Mouse (Mus musculus): Measurements from ENCODE around the gene Nfia.

Nfia gene

DNA sequence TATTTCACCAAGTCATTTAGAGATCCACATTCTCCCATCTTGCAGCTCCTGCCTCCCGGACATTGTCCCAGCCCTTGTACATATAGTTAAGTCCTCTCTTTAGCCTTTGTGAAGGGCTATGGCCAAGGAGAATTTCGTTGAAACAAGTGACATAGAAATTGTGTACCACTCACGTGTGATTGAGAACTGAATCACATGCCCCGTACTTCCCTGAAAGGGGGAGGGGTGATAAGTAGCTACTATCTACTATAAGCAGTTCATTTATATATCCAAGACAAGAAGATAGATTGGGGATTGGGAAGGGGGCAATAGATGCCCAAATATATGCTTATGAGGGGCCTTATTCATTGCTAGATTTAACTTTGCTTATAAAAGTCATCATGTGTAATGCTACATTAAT is 5.5 kb upstream of the Nfia start:
- no peak for DNase-seq

- DNase-seq = no peak
Measured at GRCm38 (mm10) chr4:97767516-97767915, 5.0 kb upstream of the Nfia start.

- no peak for DNase-seq
Measured at GRCm38 (mm10) chr4:97769861-97770260, 2.7 kb upstream of the Nfia start.

GRCm38 (mm10) chr4:97771426-97771825 is 1.1 kb upstream of the Nfia start:
- no peak for DNase-seq

- peak; percentile 99 for DNase-seq
Measured at GRCm38 (mm10) chr4:97772084-97772484, 450 bp upstream of the Nfia start.

DNA sequence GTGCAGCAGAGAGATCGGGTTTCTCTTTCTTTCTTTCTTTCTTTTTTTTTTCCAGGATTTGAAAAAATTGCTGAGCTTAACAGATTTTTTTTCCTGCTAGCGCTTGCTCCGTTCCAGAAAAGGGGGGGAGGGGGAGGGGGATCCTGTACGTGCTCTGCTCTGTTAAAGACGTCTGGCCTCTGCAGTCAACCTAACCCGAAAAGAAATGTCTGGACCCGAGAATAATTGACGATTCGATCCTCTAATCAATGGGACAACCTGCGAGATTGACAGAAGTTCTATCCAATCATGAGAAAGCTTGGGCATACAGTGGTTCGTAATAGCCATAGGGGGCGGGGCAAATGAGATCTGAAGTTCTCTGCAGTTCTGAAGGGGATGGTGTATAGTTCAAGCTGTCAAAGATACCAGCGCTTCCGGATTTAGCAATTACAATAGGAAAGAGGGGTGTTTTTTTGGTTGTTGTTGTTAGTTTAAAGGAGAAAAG is 618 bp downstream of the Nfia start:
- DNase-seq = peak; percentile 97

DNA sequence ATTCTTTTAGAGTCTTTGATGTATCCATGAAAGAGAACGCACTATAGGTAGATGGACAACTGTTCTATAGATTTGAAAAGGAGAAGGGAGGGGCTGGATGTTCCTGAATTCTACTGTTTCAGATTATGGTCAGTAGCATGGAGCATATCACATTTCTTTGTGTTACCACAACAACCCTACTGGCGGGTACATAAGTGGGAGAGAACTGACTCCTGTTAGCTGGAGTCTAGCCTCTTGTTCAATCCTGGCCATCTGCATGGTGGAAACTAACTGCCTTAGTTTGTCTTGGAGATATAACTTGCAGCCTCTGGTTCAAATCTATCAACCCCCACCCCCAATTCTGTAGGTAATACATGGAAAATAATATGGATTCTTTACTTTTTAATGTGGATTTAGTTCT is 1.3 kb downstream of the Nfia start:
- no peak for DNase-seq

- DNase-seq = no peak
Measured at GRCm38 (mm10) chr4:97774446-97774950, 2.0 kb downstream of the Nfia start.

DNA sequence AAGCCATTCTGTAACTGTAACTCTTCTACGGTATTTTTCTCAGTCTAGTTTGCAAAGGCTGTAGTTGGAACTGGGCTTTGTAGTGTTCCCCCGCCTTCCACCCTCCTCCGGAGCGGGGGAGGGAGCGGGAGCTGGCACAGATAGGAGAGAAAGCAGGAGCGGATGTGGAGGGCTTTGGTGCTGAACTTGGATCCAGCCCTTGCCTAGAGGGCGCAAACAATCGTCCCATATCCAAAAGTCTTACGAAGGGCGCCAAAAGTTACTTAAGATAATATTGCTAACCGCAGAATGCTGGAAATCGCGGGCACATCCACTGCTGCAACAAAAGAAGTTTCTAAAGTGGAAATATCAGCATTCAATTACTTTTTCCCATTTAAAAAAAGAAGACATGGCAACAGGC is 2.5 kb downstream of the Nfia start:
- DNase-seq = peak; percentile 73

- DNase-seq = no peak
Measured at GRCm38 (mm10) chr4:97775494-97776265, 3.1 kb downstream of the Nfia start.

DNA sequence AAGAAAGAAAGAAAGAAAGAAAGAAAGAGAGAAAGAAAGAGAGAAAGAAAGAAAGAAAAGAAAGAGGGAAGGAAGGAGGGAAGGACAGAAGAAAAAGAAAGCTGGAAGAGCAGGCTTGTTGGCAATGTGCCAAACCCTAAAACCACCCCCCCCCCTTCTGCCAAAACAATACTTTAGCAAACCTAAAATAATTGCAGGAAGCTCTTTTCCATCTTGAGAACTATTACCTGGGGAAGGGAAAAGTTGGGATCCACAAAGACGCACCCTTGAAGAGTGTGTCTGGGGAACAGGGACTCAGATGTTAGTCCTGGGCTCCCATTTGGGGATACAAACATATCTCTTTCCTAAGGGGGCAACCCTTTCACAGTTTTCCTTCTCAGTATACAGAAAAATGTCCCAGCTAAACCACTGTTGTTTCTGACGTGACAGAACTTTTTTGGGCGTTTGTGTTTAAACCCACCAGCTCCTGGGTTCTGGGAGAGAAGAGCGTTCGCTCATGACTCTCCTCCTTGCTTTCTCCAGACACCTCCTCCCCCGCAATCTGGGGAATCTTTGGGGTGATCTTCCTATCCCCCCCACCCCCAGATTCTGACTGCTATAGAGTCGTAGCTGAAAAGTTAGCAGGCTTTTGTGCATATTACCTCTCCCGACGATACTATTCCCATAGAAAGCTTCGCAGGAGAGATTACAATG is 4.0 kb downstream of the Nfia start:
- DNase-seq = no peak

DNA sequence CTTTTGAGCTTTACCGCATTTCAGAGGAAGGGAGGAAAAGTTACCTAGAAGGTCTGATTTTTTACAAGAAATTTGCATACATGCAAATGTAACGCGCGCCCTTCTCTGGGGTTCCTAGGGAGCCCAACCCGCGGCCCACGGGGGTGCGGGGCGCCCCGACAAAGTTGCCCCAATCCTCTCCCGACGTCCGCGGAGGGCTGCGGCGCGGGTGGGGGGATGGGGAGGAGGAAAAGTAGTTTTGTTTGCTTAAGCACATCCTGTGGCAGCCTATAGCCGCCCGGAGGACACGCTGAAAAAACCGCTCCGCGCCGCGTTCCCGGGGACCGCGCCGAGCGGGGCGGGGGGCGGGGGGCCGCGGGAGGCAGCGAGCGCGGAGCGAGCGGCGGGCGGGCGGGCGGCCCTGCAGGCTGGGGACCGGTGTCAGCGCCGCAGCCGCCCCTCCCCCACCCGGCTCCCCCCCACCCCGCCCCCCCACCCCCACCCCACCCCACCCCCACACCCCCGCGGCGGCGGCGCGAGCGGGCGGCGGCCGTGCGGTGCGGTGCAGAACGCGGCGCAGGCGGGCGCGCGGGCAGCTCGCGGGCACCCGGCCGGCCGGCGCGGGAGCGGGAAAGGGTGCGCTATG is 4.7 kb downstream of the Nfia start:
- peak; percentile 73 for DNase-seq

GRCm38 (mm10) chr4:97777706-97778176 is 5.2 kb downstream of the Nfia start, which contains the start of gene E130114P18Rik:
Gene E130114P18Rik (minus strand): TSS chr4:97778078.
- DNase-seq = peak; percentile 77

GRCm38 (mm10) chr4:97778211-97779002 is 5.9 kb downstream of the Nfia start:
- DNase-seq = peak; percentile 60

DNA sequence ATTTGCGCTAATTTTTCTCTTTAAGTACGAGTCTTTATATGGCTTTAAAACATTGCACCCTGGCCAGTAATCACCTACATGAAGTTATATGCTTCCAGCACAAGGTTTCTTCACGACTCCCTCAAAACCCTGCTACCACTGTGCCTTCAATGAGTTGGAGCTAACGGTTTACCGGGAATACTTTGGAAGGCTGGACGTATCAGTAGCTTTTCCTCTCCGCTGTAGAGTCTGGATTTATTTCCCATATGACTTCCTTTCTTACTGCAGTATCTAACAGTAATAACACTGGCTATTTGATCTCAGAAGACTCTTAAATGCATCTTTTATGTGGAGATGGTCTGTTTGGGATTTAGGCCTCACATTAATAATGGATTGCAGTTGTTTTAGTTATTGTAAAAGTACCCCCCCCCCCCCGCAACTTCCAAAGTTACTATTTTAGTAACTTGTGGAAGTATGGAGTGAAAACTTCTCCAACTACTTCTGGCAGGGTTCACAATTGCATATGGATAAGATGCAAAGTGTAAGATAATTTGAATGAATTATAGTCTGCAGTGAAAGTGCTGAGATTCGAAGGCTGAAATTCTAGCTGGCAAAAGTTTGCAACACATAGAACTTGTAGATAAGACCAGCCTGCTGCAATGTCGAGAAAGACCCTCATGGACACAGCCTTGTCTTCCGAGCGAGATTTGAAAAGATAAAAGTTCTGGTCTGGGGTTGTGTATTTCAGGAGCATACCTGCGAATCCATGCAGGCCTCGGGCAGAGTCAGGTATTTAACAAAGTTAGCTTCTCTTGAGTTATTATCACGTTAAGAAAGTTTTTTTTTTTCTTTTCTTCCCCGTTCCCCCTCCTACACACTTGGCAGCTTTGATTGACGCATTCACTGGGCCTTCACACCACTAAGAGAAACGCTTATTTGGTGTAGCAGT is 6.7 kb downstream of the Nfia start:
- no peak for DNase-seq

GRCm38 (mm10) chr4:97780024-97780423 is 7.5 kb downstream of the Nfia start:
- DNase-seq = no peak

DNA sequence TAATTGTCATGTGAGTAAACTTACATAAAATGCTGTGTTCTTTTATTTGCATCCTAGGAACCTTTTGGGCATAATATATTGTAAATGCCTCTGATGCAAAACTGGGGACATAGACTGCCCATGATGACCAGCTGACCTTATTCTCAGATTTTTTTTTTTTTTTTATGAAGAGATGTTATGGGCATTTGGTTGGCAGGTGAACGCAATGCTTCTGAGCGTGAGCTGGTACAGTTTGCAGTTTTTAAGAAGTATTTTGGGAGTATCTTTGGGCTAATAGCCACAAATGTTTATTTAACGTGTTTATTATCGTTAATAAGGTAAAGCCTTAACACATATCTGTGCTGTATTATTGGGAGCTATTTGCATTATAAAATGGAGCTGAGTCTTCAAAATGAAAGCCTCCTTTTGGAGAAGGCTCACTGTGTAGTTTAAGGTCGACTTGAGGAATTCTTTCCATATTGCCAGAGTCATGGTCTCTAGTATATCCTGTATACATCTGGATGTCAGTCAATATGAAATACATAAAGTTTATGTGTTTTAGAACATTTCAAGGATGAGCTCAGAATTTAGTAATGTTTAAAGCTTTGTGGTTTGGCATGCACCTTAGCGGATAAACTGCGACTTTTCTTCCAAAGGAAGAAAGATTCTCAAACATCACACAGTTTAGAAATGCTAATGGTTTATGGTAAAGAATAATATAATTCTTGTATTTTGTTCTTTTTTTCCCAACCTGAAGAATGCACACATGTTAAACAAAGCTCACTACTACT is 8.3 kb downstream of the Nfia start:
- no peak for DNase-seq

DNA sequence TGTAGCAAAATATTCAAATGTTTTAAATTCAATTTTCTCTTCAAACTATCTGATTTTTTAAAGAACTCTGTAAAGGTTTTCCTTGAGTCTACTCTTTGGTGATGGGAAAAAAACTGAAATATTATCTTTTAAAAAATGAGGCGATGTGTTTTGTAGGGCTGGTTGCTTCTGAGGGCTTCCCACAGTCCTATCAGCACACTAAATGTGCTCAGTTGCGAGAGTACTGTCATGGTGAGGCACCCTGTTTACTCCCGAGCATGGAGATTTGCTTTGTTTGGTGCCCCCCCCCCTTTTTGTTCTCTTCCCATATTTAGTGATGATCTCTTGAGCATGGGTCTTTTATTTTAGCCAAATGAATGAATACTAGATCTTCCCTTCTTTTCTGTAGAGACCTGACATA is 9.5 kb downstream of the Nfia start:
- no peak for DNase-seq

- peak; percentile 73 for DNase-seq
Measured at GRCm38 (mm10) chr4:97782497-97782896, 10.0 kb downstream of the Nfia start.

- no peak for DNase-seq
Measured at GRCm38 (mm10) chr4:97783073-97783879, 10.7 kb downstream of the Nfia start.
